Mouse (Mus musculus) CD4-positive, CD25-positive, alpha-beta regulatory T cell (primary cell): ENCODE results near the gene Olfr23. TPM values are rescaled to one million over a fixed set of nuclear protein-coding genes. Genes with fewer than 3 reads are reported as not detected.

ENCODE experiments used
- polyA plus RNA-seq: library from polyadenylated mRNA; unstranded; fragments of 100-300 nt; shearing (Covaris generic); gene quantifications from one replicate; pipeline ENCODE4 v1.2.1, GENCODE M21; 2017

The Olfr23 gene
- polyA plus RNA-seq = not detected

DNA sequence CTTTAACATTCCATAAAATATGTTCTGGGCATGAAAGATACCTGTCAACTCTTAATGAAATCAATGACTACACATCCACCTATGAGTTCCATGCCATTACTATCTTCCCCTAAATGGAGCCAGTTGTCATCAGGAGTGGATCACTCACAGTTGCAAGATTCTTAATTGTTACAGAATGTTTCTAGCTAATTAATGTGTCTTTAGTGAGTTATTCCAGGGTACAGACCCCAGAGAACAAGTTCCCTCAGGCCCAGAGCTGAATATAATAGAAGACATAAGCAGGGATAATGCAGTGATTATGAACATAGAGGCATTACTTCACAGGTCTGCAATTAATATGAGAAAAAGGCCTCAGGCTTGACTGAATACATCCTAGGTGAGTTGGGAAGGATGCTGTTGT, at the start of gene Olfr23:
Gene Olfr23, plus strand, starts transcription at position 301 of the 400 bp plus-strand sequence.

DNA sequence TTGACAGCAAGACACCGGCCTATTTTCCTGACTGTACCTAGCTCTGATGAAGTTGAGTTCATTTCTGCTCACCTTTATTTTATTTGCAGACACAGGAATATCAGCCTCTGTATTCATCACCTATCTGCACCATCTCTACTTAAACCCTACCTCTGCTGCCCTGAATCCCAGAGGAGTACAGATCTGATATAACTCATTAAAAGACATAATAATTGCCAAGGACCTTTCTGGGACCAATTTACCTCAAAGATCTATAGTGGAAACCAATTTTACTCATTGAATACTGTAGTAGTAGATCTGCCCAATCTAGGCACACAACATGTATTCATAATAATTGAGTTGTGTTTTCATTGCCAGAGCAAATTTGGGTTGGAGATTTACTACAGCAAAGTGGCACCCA, 45.8 kb upstream of the Olfr23 start, which contains the start of gene Olfr394:
Gene Olfr394, minus strand, starts transcription at position 101 of the 400 bp plus-strand sequence.

DNA sequence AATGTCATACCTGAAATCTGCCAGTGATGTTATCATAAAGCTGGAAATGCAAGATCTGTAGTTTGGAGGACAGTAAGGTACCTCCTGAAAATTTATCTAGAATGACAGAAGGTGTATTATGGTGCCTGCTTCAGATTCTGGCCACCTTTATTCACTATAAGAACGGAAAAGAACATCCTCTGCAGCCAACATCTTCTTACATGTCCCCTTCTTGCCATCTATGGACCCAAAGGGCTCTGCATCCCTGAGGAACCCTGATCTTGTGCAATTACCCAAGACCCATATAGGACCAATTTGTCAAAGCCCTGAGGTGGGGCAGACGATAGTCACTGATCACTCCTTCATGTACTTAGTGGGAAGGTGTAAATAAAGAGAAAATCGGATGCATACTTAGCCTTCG, 27.3 kb upstream of the Olfr23 start, which contains the start of gene Olfr395:
Gene Olfr395, minus strand, starts transcription at position 101 of the 400 bp plus-strand sequence.

DNA sequence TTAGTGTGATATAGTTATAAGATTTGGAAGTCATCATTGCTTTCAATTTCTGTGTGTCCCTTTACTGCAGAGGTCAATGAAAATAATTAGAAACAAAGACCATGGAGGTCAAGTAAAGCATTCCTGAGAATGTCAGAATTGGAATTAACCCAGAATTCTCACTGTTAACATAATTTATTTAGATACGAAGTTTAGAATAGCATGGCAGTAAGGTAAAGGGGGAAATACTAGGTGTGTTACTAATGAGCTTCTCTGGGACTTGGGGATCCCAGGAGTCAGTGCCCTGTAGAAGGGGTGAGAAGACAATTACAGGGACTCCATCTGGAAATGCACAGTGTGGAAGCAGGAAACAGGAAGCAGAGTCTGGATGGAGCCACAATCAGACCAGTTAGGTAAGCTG, 24.0 kb downstream of the Olfr23 start, which contains the start of gene Olfr397:
Gene Olfr397, plus strand, starts transcription at position 301 of the 400 bp plus-strand sequence.

DNA sequence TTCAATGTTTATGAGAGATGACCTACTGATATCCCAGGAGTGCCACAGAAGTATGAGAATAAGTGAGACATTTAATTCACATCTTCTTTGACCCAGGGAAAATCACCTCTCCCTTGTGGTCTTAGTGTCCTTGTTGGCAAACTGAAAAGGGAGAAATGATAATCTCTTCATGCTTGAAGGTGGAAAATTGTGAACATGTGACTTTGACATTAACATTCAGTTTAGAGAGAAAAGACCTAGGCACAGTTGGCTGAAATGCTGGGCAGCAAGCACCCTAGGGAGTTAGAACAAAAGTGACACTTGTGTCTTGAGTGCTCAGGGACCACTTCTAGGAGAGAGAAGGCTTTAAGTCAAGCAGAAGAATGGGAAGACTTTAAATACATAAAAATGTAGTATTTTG, 53.8 kb downstream of the Olfr23 start, which contains the start of gene Olfr398:
Gene Olfr398, minus strand, starts transcription at position 101 of the 400 bp plus-strand sequence.

Other genes starting within 250 kb of the Olfr23 start
- not detected for gene Zfp735, start 247.9 kb upstream of the Olfr23 start, polyA plus RNA-seq
- gene Olfr389, start 156.0 kb upstream of the Olfr23 start, polyA plus RNA-seq = not detected
- gene Olfr390, start 153.7 kb upstream of the Olfr23 start, polyA plus RNA-seq = not detected
- gene Olfr391-ps, start 133.6 kb upstream of the Olfr23 start, polyA plus RNA-seq = not detected
- gene Olfr392, start 119.6 kb upstream of the Olfr23 start, polyA plus RNA-seq = 0.08 TPM
- gene Olfr393, start 85.2 kb upstream of the Olfr23 start, polyA plus RNA-seq = not detected
- gene Olfr394, start 45.9 kb upstream of the Olfr23 start, polyA plus RNA-seq = not detected
- not detected for gene Olfr395, start 27.4 kb upstream of the Olfr23 start, polyA plus RNA-seq
- not detected for gene Olfr397, start 24.1 kb downstream of the Olfr23 start, polyA plus RNA-seq
- gene Olfr398, start 53.7 kb downstream of the Olfr23 start, polyA plus RNA-seq = 0.04 TPM
- gene Olfr139, start 119.9 kb downstream of the Olfr23 start, polyA plus RNA-seq = not detected
- gene Olfr399, start 119.9 kb downstream of the Olfr23 start, polyA plus RNA-seq = not detected
- not detected for gene Zfp616, start 133.3 kb downstream of the Olfr23 start, polyA plus RNA-seq
- not detected for gene Olfr401, start 177.0 kb downstream of the Olfr23 start, polyA plus RNA-seq
- not detected for gene Olfr402, start 216.9 kb downstream of the Olfr23 start, polyA plus RNA-seq
- 0.05 TPM for gene Olfr403, start 249.6 kb downstream of the Olfr23 start, polyA plus RNA-seq